Mouse (Mus musculus) limb, embryonic 10.5 days (tissue): ENCODE data around the gene A630076J17Rik. TPM values are rescaled to one million over a fixed set of nuclear protein-coding genes. Genes with fewer than 3 reads are reported as not detected.

Experiments used
- DNase-seq: peaks from one replicate; pipeline ENCODE4 v3.0.0-alpha.2; 2017; ENCODE audit warnings: low spot score
- H3K27ac ChIP-seq: fragments of 300-500 bp; sonication (generic); 2 replicates; pipeline ENCODE4 v1.5.1; 2016; ENCODE audit warnings: mild to moderate bottlenecking
- H3K27me3 ChIP-seq: fragments of 300-500 bp; sonication (generic); 2 replicates; pipeline ENCODE4 v1.6.1; 2016; ENCODE audit warnings: low read depth, mild to moderate bottlenecking; ENCODE audit not compliant: poor library complexity, severe bottlenecking
- H3K36me3 ChIP-seq: fragments of 300-500 bp; sonication (generic); 2 replicates; pipeline ENCODE4 v1.6.1; 2016; ENCODE audit warnings: mild to moderate bottlenecking, moderate library complexity
- H3K4me1 ChIP-seq: fragments of 300-500 bp; sonication (generic); 2 replicates; pipeline ENCODE4 v1.6.1; 2016
- H3K4me3 ChIP-seq: fragments of 300-500 bp; sonication (generic); 2 replicates; pipeline ENCODE4 v1.5.1; 2016; ENCODE audit warnings: mild to moderate bottlenecking, moderate library complexity
- H3K9me3 ChIP-seq: fragments of 300-500 bp; sonication (generic); replicated peaks from 2 replicates; pipeline ENCODE4 v1.6.1; 2016; ENCODE audit warnings: mild to moderate bottlenecking
- WGBS: fragments of 180-500 bp; shearing (Covaris S2); methylation state at CpG from one replicate; pipeline ENCODE4 v1.1.7; 2016; 5-methylcytosine and 5-hydroxymethylcytosine counted together
- polyA plus RNA-seq: library from polyadenylated mRNA; unstranded; fragments of >200 nt; fragmentation: Nextera tagmentation; extraction: Ambion mirVana; gene quantifications from 2 replicates; pipeline ENCODE4 v1.2.1, GENCODE M21; 2016

The A630076J17Rik gene
- not detected in 2 replicates for polyA plus RNA-seq

DNA sequence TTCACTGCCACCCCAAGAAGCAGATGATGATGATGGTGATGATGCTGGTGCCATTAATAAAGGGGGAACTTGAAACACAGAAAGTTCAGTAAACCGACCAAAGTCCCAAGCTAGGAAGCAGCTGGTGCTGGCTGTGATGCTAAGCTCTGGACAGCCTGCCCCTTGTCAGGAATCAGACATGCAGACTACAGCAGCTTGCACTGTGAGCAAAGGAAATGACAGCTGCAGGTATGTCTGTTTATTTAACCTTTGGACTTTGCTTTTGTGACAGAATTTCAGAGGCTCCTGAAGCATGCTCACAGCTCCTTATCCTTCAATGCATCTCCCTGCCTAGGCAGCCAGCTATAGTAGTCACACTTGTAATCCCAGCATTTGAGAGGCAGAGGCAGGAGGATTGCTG is at the start of gene A630076J17Rik:
A630076J17Rik (plus strand) TSS at position 88 of the 400 bp plus-strand sequence.
- no peak within 1 kb of the TSS for H3K27ac ChIP-seq
- H3K4me1 ChIP-seq: no peaks in the 10 kb centered on the region
- H3K36me3 ChIP-seq: no peaks in the 10 kb centered on the region
- no peak for DNase-seq
- no peaks in the 10 kb centered on the region for H3K27me3 ChIP-seq
- WGBS: 52% methylated on average over 1 of the region's 1 CpGs
- H3K4me3 ChIP-seq: no peak within 1 kb of the TSS
- no peaks in the 10 kb centered on the region for H3K9me3 ChIP-seq

DNA sequence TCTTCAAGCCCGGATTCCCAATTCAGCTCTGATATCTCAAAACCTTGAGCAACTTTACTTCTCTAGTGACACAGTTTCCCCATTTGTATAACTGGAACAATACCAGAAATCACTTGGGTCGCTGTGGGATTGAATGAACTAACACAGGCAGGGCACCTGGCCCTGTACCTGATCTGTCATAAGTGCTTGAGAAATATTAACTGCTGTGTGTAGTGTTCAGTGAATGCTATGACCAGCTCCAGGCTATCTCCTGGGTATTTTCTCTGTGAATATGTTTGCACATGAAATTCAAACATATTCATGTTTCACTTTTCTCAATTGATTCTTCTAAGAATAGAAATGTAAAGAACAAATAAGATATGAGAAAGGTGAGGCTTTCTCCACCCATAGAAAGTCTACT is 49.6 kb upstream of the A630076J17Rik start:
- Histone ChIP-seq H3K9me3 (no peaks in the 10 kb centered on the region), H3K27me3 (no peaks in the 10 kb centered on the region), H3K27ac (no peak overlapping the region), H3K36me3 (no peaks in the 10 kb centered on the region), H3K4me3 (no peak overlapping the region), H3K4me1 (no peaks in the 10 kb centered on the region)
- 75% methylated on average over 2 of the region's 2 CpGs for WGBS
- no peak for DNase-seq

DNA sequence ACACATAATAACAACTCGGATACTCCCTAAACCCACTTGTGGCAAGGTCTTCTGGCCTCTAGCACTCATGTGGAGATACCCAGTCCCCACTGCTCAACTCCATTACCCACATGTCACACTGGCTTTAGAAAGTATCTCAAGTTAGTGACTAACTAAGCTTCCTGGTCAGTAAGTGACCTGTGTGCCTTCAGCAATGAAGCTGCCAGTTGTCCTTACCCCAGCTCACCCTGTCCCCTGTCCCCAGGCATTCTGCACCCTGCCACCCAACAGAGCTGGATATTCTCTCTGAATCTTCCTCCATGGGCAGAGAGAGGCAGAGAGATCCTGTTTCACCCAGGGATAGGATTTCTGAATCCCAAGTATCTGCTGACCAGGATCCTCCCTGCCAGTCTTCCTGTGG is 47.7 kb upstream of the A630076J17Rik start, which contains the start of gene Kcna10:
Kcna10 (plus strand) TSS at position 301 of the 400 bp plus-strand sequence.
- no peak for DNase-seq
- 89% methylated on average over 1 of the region's 1 CpGs for WGBS
- Histone ChIP-seq H3K27me3 (no peaks in the 10 kb centered on the region), H3K27ac (no peak within 1 kb of the TSS), H3K36me3 (no peaks in the 10 kb centered on the region), H3K4me1 (no peaks in the 10 kb centered on the region), H3K4me3 (no peak within 1 kb of the TSS), H3K9me3 (no peaks in the 10 kb centered on the region)

DNA sequence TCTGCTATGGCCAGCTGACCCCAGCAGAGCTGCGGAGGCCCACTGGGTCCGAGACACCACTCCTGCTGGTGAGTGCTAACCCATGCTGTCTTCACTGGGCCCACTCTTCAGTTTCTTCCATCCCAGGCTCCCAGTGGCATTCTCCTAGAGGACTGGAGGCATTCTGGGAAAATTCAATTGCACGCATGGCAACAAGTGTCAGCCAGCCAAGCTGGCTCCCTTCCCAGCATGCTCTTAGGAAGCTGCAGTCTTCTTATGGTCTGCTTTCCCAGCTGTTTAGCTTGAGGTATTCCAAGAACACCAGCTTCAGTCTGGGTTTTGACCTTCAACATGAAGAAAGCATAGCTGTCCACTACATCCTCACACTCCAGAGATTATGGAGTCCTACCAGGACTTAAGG is 47.2 kb upstream of the A630076J17Rik start:
- no peak overlapping the region for H3K27ac ChIP-seq
- DNase-seq: no peak
- H3K9me3 ChIP-seq: no peaks in the 10 kb centered on the region
- no peaks in the 10 kb centered on the region for H3K27me3 ChIP-seq
- H3K4me3 ChIP-seq: no peak overlapping the region
- no peaks in the 10 kb centered on the region for H3K36me3 ChIP-seq
- H3K4me1 ChIP-seq: no peaks in the 10 kb centered on the region
- WGBS: 92% methylated on average over 3 of the region's 3 CpGs

DNA sequence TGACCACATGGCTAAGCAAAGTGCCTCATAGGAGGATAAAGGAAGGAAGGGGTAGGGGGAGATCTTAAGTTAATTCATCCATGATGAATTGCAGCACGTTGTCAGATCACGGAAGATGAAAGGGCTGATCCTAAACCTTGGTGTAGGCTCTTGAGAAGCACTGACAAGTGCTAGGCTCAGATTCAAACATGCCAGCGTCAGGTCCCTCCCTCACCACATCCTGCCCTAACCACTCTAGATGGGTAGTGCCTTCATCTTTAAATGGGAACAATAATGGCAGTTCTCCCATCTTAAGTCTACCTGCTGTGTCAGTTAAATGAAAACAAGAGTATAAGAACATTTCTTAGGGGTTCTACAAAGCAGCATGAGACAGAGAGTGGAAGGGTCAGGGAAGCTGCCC is 44.8 kb upstream of the A630076J17Rik start:
- Histone ChIP-seq H3K9me3 (no peaks in the 10 kb centered on the region), H3K27me3 (no peaks in the 10 kb centered on the region), H3K4me1 (no peaks in the 10 kb centered on the region), H3K27ac (no peak overlapping the region), H3K36me3 (no peaks in the 10 kb centered on the region), H3K4me3 (no peak overlapping the region)
- no peak for DNase-seq
- WGBS: 79% methylated on average over 3 of the region's 3 CpGs

DNA sequence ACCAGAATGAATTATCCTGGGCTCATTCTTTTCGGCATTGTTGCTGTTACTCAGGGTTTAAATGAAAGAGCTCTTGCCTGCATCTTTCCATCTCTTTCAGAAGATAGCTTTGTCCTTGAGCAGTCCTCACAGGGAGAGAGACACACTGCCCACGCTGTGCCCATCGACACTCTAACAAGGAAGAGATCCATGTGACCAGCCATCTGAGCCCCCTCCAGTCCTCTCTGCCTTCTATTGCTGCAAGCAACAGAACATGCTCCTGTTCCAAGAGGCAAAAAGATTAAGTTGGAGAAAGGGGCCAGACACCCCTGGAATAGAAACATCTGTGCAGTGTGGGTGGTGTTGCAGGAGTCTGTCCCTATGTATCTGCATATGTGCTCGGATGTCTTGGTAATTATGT is 43.4 kb upstream of the A630076J17Rik start:
- DNase-seq: no peak
- H3K4me1 ChIP-seq: no peaks in the 10 kb centered on the region
- H3K36me3 ChIP-seq: no peaks in the 10 kb centered on the region
- no peak overlapping the region for H3K4me3 ChIP-seq
- no peaks in the 10 kb centered on the region for H3K27me3 ChIP-seq
- WGBS: 85% methylated on average over 4 of the region's 4 CpGs
- H3K9me3 ChIP-seq: no peaks in the 10 kb centered on the region
- H3K27ac ChIP-seq: no peak overlapping the region

DNA sequence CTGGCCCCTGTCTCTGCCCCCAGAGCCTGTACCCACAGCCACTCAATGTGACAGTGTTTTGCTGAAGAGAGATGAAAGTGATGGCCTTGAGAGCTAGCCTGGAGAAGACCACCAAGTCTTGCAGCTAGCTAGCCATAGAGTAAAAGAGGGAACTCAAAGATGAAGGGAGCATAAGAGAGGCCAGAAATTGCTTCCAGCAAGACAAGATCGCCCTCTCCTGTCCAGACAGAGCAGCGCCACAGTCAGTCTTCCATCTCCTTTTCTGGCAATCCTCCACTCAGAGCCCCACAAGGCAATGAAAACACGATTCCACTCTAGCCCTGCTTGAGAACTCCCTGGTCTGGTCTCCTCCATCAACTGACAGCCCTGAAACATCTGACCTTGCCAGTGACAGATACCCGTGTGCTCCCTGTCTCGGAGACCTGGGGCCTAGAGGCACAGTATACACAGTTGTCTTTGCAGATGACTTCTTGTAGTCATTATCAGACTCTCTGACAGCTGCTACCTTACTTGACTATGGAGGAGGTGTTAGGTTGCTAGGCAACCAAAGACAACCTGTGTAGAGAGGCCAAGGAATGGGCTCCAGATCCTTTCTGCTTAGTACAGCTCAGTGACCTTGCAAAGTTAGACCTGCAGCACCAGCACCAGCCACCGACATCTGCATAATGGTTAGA is 42.1 kb upstream of the A630076J17Rik start:
- peak; percentile 37 for DNase-seq
- Histone ChIP-seq H3K27ac (no peak overlapping the region), H3K4me1 (no peaks in the 10 kb centered on the region), H3K27me3 (no peaks in the 10 kb centered on the region), H3K36me3 (no peaks in the 10 kb centered on the region), H3K4me3 (no peak overlapping the region), H3K9me3 (no peaks in the 10 kb centered on the region)
- 45% methylated on average over 6 of the region's 6 CpGs for WGBS

DNA sequence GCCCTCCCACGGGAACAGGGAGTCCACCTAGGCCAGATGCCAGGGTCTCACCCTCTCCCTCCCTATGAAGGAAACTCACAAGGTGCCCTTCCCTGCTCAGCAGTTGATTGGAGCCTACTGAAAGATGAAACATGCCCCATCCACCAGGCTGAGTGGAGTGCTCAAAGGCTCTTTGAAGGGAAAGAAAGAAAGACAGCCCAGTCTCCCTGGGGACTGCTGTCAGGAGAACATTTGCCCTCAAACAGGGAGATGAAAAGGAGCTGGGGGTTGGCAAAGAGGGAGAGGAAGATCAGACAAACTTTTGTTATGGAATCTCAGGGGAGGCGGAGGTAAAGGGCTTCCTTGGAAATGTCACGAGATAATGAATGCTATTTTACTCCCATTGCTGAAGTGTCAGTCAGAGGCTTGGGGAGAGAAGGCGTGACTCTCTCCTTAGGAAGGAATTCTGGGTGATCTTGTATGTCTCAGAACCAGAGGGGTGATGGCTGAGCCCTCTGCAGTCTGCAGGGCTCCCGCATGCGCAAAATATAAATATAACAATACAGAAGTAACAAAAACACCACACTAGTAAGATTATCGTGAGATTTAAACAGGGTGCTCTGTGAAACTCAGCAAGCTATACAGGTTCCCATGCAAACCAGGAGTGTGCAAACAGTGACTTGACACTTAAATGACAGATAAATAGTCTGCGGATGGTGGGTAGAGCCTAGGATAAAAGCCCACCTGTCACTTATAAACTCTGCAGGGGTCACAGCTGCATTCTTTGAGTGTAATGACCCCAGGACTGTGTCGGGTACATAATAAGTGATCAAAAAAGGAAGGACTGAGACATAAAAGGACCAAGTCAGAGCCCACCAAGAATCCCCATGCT is 28.9 kb upstream of the A630076J17Rik start:
- 36% methylated on average over 9 of the region's 9 CpGs for WGBS
- no peak overlapping the region for H3K4me3 ChIP-seq
- no peaks in the 10 kb centered on the region for H3K27me3 ChIP-seq
- DNase-seq: no peak
- H3K9me3 ChIP-seq: no peaks in the 10 kb centered on the region
- no peak overlapping the region for H3K27ac ChIP-seq
- H3K36me3 ChIP-seq: no peaks in the 10 kb centered on the region
- H3K4me1 ChIP-seq: no peaks in the 10 kb centered on the region

DNA sequence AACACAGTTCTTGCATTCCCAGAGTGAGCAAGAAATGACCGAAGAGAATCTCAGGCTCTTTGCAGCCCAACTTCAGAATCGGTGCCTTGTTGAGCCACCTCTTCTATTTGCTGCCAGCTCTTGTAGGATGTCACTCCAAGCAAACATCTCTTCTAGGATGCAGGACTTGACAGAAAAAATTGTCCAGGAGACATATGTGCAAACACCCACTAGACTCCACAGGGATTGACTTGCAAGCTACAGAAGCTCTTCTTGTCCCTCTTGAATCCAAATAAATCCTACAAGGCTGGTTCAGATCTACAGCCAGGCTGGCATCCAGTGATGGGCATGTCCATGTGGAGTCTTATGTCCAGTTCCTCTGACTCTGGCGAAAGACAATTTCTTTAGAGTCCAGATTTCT is 26.0 kb upstream of the A630076J17Rik start:
- Histone ChIP-seq H3K9me3 (no peaks in the 10 kb centered on the region), H3K4me1 (no peaks in the 10 kb centered on the region), H3K27ac (no peak overlapping the region), H3K4me3 (no peak overlapping the region), H3K27me3 (no peaks in the 10 kb centered on the region), H3K36me3 (no peaks in the 10 kb centered on the region)
- no peak for DNase-seq
- WGBS: 88% methylated on average over 3 of the region's 3 CpGs

DNA sequence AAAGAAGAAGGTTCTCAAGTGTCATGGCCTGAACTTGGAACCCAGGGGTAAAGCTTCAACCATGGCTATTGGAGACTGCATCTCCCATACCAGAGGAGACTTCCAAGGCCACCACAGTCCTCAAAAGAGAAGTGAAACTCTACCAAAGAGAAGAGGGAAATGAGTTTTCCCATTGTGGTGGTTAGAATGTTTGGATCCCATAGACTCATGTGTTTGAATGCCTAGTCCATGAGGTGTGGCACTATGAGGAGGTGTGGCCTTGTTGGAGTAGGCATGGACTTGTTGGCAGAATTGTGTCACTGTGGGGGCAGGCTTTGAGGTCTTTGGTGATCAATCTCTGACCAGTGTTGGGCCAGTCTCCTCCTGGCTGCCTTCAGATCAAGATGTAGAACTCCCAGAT is 25.2 kb upstream of the A630076J17Rik start:
- H3K4me1 ChIP-seq: no peaks in the 10 kb centered on the region
- H3K27ac ChIP-seq: no peak overlapping the region
- DNase-seq: no peak
- H3K9me3 ChIP-seq: no peaks in the 10 kb centered on the region
- H3K27me3 ChIP-seq: no peaks in the 10 kb centered on the region
- H3K36me3 ChIP-seq: no peaks in the 10 kb centered on the region
- no peak overlapping the region for H3K4me3 ChIP-seq

DNA sequence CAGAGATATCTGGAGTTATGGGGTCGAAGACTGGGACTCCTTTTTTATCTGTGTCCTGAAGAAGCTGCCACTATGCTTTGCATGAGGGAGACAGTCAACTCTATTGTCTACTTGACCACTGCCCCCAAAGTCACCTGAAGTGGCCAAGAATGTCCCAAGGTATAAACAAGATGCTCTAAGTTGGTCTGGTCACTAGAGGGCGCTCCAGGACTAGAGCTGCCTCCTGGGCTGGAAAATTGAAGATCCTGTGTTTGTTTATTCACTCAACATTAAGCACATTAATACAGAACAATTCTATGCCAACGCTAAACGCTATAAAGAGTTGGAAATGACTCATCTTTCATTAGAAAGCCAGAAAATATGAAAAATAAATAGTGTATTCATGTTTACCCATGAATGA is 24.4 kb upstream of the A630076J17Rik start:
- Histone ChIP-seq H3K36me3 (no peaks in the 10 kb centered on the region), H3K27me3 (no peaks in the 10 kb centered on the region), H3K9me3 (no peaks in the 10 kb centered on the region), H3K27ac (no peak overlapping the region), H3K4me3 (no peak overlapping the region), H3K4me1 (no peaks in the 10 kb centered on the region)
- WGBS: 15% methylated on average over 4 of the region's 4 CpGs
- peak; percentile 77 for DNase-seq

DNA sequence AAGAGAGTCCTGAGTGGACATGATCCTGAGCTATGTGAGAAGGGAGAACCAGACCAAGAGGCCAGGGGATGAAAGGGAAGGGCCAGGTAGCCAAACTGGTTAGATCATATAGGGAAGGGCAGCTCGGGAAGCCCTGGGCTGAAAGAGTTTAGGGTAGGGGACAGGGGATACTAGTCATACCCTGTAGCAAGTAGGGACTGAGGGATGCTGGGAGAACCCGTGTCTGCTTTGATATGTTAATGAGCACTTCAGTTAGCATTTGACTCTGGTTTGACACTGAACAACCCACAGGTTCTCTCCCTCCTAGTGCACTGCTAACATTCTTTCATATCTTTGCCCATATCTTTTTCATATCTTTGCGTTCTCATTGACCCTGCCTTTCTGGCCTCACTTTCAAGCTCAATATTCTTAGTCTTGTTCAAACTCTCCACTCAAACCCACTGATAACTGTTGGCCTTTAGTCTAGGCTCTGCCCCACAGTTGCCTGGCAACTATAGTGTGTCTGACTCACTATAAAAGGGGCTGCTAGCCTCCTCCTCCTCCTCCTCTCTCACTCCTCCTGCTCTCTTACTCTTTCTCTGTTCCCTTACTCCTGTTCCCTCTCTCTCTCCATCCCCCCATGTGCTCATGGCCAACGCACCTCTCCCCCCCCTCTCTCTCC is 23.8 kb upstream of the A630076J17Rik start:
- H3K4me1 ChIP-seq: no peaks in the 10 kb centered on the region
- no peaks in the 10 kb centered on the region for H3K27me3 ChIP-seq
- no peak for DNase-seq
- WGBS: 50% methylated on average over 4 of the region's 4 CpGs
- no peaks in the 10 kb centered on the region for H3K36me3 ChIP-seq
- no peak overlapping the region for H3K27ac ChIP-seq
- no peaks in the 10 kb centered on the region for H3K9me3 ChIP-seq
- H3K4me3 ChIP-seq: no peak overlapping the region
